Mouse (Mus musculus) CH12.LX (cell line): ENCODE results near the gene Trmt10b. TPM values are rescaled to one million over a fixed set of nuclear protein-coding genes. Genes with fewer than 3 reads are reported as not detected.

ENCODE experiments used
- DNase-seq: peaks from one replicate; pipeline ENCODE4 v3.0.0-alpha.2; 2013; ENCODE audit errors: extremely low read depth
- H3K27ac ChIP-seq: 2 replicates; pipeline ENCODE4 v1.5.1; 2012; ENCODE audit warnings: low read depth, mild to moderate bottlenecking, control low read depth, moderate library complexity; ENCODE audit not compliant: insufficient read depth
- H3K27me3 ChIP-seq: replicated peaks from 2 replicates; pipeline ENCODE3; 2012; ENCODE audit warnings: inconsistent platforms
- H3K36me3 ChIP-seq, 2 experiments: replicated peaks in 1 of 2; 2 replicates each; pipeline versions ENCODE3 to v1.6.1; 2012; ENCODE audit warnings: inconsistent platforms in 1 of 2, low read length in 1 of 2, mild to moderate bottlenecking in 1 of 2, mixed read lengths in 1 of 2, moderate library complexity in 1 of 2; ENCODE audit not compliant: control insufficient read depth in 1 of 2, insufficient read depth in 1 of 2
- H3K4me1 ChIP-seq, 2 experiments: 2 replicates each; pipeline ENCODE4 v1.6.1; 2012; ENCODE audit warnings: inconsistent platforms in 1 of 2, moderate library complexity in 1 of 2; ENCODE audit not compliant: insufficient read depth in 2 of 2, control insufficient read depth in 1 of 2
- H3K4me2 ChIP-seq: 2 replicates; pipeline ENCODE4 v1.6.1; 2012; ENCODE audit warnings: low read depth, mild to moderate bottlenecking, control low read depth; ENCODE audit not compliant: poor library complexity, insufficient read depth, severe bottlenecking
- H3K4me3 ChIP-seq, 3 experiments: fragments of 150-350 bp in 1 of 3; sonication (generic) in 1 of 3; replicated peaks in 1 of 3; 2 replicates each; pipeline versions ENCODE3 to v1.5.1; 2011 to 2012; ENCODE audit warnings: low read depth in 2 of 3, low read length in 2 of 3, mild to moderate bottlenecking in 2 of 3, moderate library complexity in 2 of 3, control low read depth in 1 of 3, improper control_type of control experiment in 1 of 3, inconsistent platforms in 1 of 3, mixed read lengths in 1 of 3; ENCODE audit not compliant: poor library complexity in 1 of 3
- H3K79me2 ChIP-seq: replicated peaks from 2 replicates; pipeline ENCODE4 v1.6.1; 2012; ENCODE audit warnings: mild to moderate bottlenecking, moderate library complexity; ENCODE audit not compliant: control insufficient read depth, poor library complexity, insufficient read depth, severe bottlenecking; ENCODE audit errors: extremely low read depth
- H3K9ac ChIP-seq: 2 replicates; pipeline ENCODE4 v1.6.1; 2012; ENCODE audit warnings: low read depth, mild to moderate bottlenecking, control low read depth, moderate library complexity; ENCODE audit not compliant: insufficient read depth
- H3K9me3 ChIP-seq: replicated peaks from 2 replicates; pipeline ENCODE3; 2012; ENCODE audit warnings: low read length, inconsistent platforms, mixed read lengths
- BHLHE40 ChIP-seq: IDR thresholded peaks from 2 replicates; pipeline ENCODE4 v1.6.1; 2011; ENCODE audit warnings: mild to moderate bottlenecking, low read depth, low read length, improper control_type of control experiment
- ELF1 ChIP-seq: IDR thresholded peaks from 2 replicates; pipeline ENCODE4 v1.6.1; 2014; ENCODE audit warnings: low read depth, mild to moderate bottlenecking, inconsistent platforms, low read length, improper control_type of control experiment
- EP300 ChIP-seq: IDR thresholded peaks from 2 replicates; pipeline ENCODE4 v1.6.1; 2011; ENCODE audit warnings: low read length, improper control_type of control experiment
- ETS1 ChIP-seq: conservative IDR thresholded peaks from 2 replicates; pipeline ENCODE4 v1.6.1; 2012; ENCODE audit warnings: low read depth, mild to moderate bottlenecking, inconsistent platforms, low read length, improper control_type of control experiment, moderate library complexity
- GABPA ChIP-seq: IDR thresholded peaks from 2 replicates; pipeline ENCODE4 v1.6.1; 2012; ENCODE audit warnings: low read depth, low read length, improper control_type of control experiment, inconsistent platforms; ENCODE audit not compliant: insufficient replicate concordance
- IRF4 ChIP-seq: IDR thresholded peaks from 2 replicates; pipeline ENCODE4 v1.6.1; 2014; ENCODE audit warnings: low read depth, mild to moderate bottlenecking, inconsistent platforms, low read length, improper control_type of control experiment
- MAX ChIP-seq: IDR thresholded peaks from 2 replicates; pipeline ENCODE4 v1.6.1; 2011; ENCODE audit warnings: low read length, improper control_type of control experiment
- MAZ ChIP-seq: IDR thresholded peaks from 2 replicates; pipeline ENCODE4 v1.6.1; 2012; ENCODE audit warnings: low read depth, mild to moderate bottlenecking, inconsistent platforms, low read length, improper control_type of control experiment, moderate library complexity
- MEF2A ChIP-seq: IDR thresholded peaks from 2 replicates; pipeline ENCODE4 v1.6.1; 2014; ENCODE audit warnings: low read depth, mild to moderate bottlenecking, inconsistent platforms, low read length, improper control_type of control experiment, borderline replicate concordance
- POLR2A ChIP-seq: IDR thresholded peaks from 2 replicates; pipeline ENCODE4 v1.6.1; 2011; ENCODE audit warnings: low read depth, mild to moderate bottlenecking, improper control_type of control experiment, low read length
- RAD21 ChIP-seq: IDR thresholded peaks from 2 replicates; pipeline ENCODE4 v1.6.1; 2011; ENCODE audit warnings: low read depth, mild to moderate bottlenecking, low read length, improper control_type of control experiment, moderate library complexity
- SIN3A ChIP-seq: IDR thresholded peaks from 2 replicates; pipeline ENCODE4 v1.6.1; 2012; ENCODE audit warnings: low read length, improper control_type of control experiment, inconsistent platforms
- SMC3 ChIP-seq: IDR thresholded peaks from 2 replicates; pipeline ENCODE4 v1.6.1; 2011; ENCODE audit warnings: low read depth, low read length, improper control_type of control experiment
- TCF12 ChIP-seq: IDR thresholded peaks from 2 replicates; pipeline ENCODE4 v1.6.1; 2014; ENCODE audit warnings: low read depth, mild to moderate bottlenecking, inconsistent platforms, low read length, improper control_type of control experiment
- ZC3H11A ChIP-seq: IDR thresholded peaks from 2 replicates; pipeline ENCODE4 v1.6.1; 2012; ENCODE audit warnings: low read depth, mild to moderate bottlenecking, inconsistent platforms, low read length, improper control_type of control experiment
- ZNF384 ChIP-seq: IDR thresholded peaks from 2 replicates; pipeline ENCODE4 v1.6.1; 2012; ENCODE audit warnings: low read depth, low read length, improper control_type of control experiment, inconsistent platforms
- dilution Hi-C: fragments of 300-500 bp; cut with MboI; formaldehyde crosslinking; loops from 2 replicates; pipeline ENCODE4 v1.14.3; 2020; ENCODE audit warnings: low sequenced_read_pairs; ENCODE audit not compliant: extremely low pct_unique_long_range_greater_than_20kb, extremely low pct_ligation_motif_present
- in situ Hi-C: fragments of 300-500 bp; cut with MboI; formaldehyde crosslinking; loops from 3 replicates; pipeline ENCODE4 v1.14.3; 2019; ENCODE audit warnings: low sequenced_read_pairs, low pct_ligation_motif_present, low pct_unique_long_range_greater_than_20kb, mixed read lengths
- polyA plus RNA-seq: library from polyadenylated mRNA; unstranded; fragments of >175 nt; gene quantifications from 2 replicates; pipeline ENCODE4 v1.2.1, GENCODE M21; 2012; ENCODE audit warnings: low read depth; ENCODE audit not compliant: insufficient read length
- total RNA-seq, 2 experiments: library from RNA; depleted of rRNA; stranded (reverse); fragments of 300-350 nt in 1 of 2; fragments of >200 nt in 1 of 2; gene quantifications; 2 replicates each; pipeline ENCODE4 v1.2.3; 2012 to 2014

The Trmt10b gene
- total and polyA plus RNA-seq, 3 experiments, result 7.6 to 13.4 (median 9.5) TPM

GRCm38 (mm10) chr4:45271041-45271452 lies 25.9 kb upstream of the Trmt10b start:
- Histone ChIP-seq H3K79me2 (no peaks in the 10 kb centered on the region), H3K4me1 (peaks cover 2 to 13% of the 10 kb centered on the region in 2 experiments; a peak in 2 of 4 replicates), H3K27ac (no peak overlapping the region), H3K4me3 (no peak overlapping the region), H3K27me3 (peaks cover 4% of the 10 kb centered on the region), H3K4me2 (no peak overlapping the region), H3K9me3 (no peaks in the 10 kb centered on the region), H3K36me3 (no peaks in the 10 kb centered on the region), H3K9ac (no peak overlapping the region)
- no peak for DNase-seq
- in situ Hi-C loops (no loop called here), dilution Hi-C loops (no loop called here)
- TF ChIP-seq EP300, result no peak
- no peak for TF ChIP-seq ELF1
- TF ChIP-seq ZNF384, result no peak
- TF ChIP-seq TCF12, result no peak
- no peak for TF ChIP-seq IRF4
- TF ChIP-seq SMC3, result no peak
- no peak for TF ChIP-seq MAZ
- no peak for TF ChIP-seq RAD21
- no peak for TF ChIP-seq BHLHE40
- no peak for TF ChIP-seq MAX
- no peak for TF ChIP-seq ZC3H11A
- TF ChIP-seq POLR2A, result no peak

GRCm38 (mm10) chr4:45275770-45276169 lies 21.2 kb upstream of the Trmt10b start:
- TF ChIP-seq ETS1 (peak; percentile 76), ZC3H11A (no peak), ZNF384 (no peak), MEF2A (peak; percentile 52; the same call in 1 of the 2 replicates), TCF12 (peak; percentile 63; the same call in 1 of the 2 replicates), SIN3A (peak; percentile 25; the same call in 1 of the 2 replicates), GABPA (no peak), BHLHE40 (peak; percentile 50), EP300 (peak; percentile 29)
- peaks cover 4% of the 10 kb centered on the region for H3K27me3 ChIP-seq
- no peaks in the 10 kb centered on the region for H3K79me2 ChIP-seq
- peaks cover 2 to 13% of the 10 kb centered on the region in 2 experiments; a peak in 2 of 4 replicates for H3K4me1 ChIP-seq
- no peaks in the 10 kb centered on the region for H3K36me3 ChIP-seq
- no peak overlapping the region for H3K4me3 ChIP-seq
- no peaks in the 10 kb centered on the region for H3K9me3 ChIP-seq
- no peak overlapping the region for H3K9ac ChIP-seq
- in situ Hi-C loops, result loop anchor here (5.0 to 25.0 kb wide), 2 partner anchors 168 to 512 kb away; partner anchors contain the start of genes Aldh1b1 and Tomm5
- H3K27ac ChIP-seq, result no peak overlapping the region
- dilution Hi-C loops, result no loop called here
- no peak overlapping the region for H3K4me2 ChIP-seq
- peak; percentile 42 for DNase-seq
